Mouse (Mus musculus) G1E (cell line): ENCODE results near the gene Arf6. TPM values are rescaled to one million over a fixed set of nuclear protein-coding genes. Genes with fewer than 3 reads are reported as not detected.
"Not testable (repeated sequence)": the region's sequence is repeated elsewhere in the genome, so short reads cannot be mapped to it uniquely, and the experiment has no call there.

Experiments
- ATAC-seq: 2 replicates; pipeline ENCODE4 v1.8.0; 2016; ENCODE audit warnings: mild to moderate bottlenecking; ENCODE audit not compliant: insufficient number of reproducible peaks, poor library complexity, low FRiP score, severe bottlenecking; ENCODE audit errors: extremely low read depth
- DNase-seq: peaks from one replicate; pipeline ENCODE4 v3.0.0; 2012; ENCODE audit warnings: low spot score
- H3K27me3 ChIP-seq: 2 replicates; pipeline ENCODE4 v1.6.1; 2012; ENCODE audit warnings: mild to moderate bottlenecking, low read length, inconsistent platforms; ENCODE audit not compliant: insufficient read depth
- H3K36me3 ChIP-seq: replicated peaks from 2 replicates; pipeline ENCODE3; 2012; ENCODE audit warnings: mild to moderate bottlenecking, inconsistent platforms
- H3K4me1 ChIP-seq: 2 replicates; pipeline ENCODE4 v1.6.1; 2012; ENCODE audit warnings: low read depth, low read length, inconsistent platforms, mixed read lengths; ENCODE audit not compliant: insufficient read depth
- H3K4me3 ChIP-seq: 2 replicates; pipeline ENCODE4 v1.5.1; 2012; ENCODE audit warnings: low read depth, mild to moderate bottlenecking, inconsistent platforms, low read length, moderate library complexity, mixed read lengths
- H3K9me3 ChIP-seq: replicated peaks from 2 replicates; pipeline ENCODE4 v1.6.1; 2012; ENCODE audit warnings: inconsistent platforms
- CTCF ChIP-seq: IDR thresholded peaks from 2 replicates; pipeline ENCODE4 v1.5.1; 2012; ENCODE audit warnings: low read depth, low read length, inconsistent platforms, mixed read lengths
- GATA1 ChIP-seq: IDR thresholded peaks from 2 replicates; pipeline ENCODE4 v1.6.1; 2012; ENCODE audit warnings: borderline replicate concordance, low read length, inconsistent platforms, mixed read lengths
- GATA2 ChIP-seq: IDR thresholded peaks from 2 replicates; pipeline ENCODE4 v1.6.1; 2012; ENCODE audit warnings: low read depth, low read length, inconsistent platforms, borderline replicate concordance
- POLR2AphosphoS5 ChIP-seq: IDR thresholded peaks from 2 replicates; pipeline ENCODE4 v1.6.1; 2012; ENCODE audit warnings: low read depth, low read length, inconsistent platforms; ENCODE audit not compliant: insufficient replicate concordance
- TAL1 ChIP-seq: conservative IDR thresholded peaks from 2 replicates; pipeline ENCODE4 v1.6.1; 2012; ENCODE audit warnings: low read depth, low read length, inconsistent platforms, mixed read lengths
- polyA plus RNA-seq: library from polyadenylated mRNA; stranded (reverse); fragments of >175 nt; gene quantifications from 2 replicates; pipeline ENCODE4 v1.2.3, GENCODE M21; 2012
- total RNA-seq, 2 experiments: library from RNA; stranded (forward) in 1 of 2; stranded (reverse) in 1 of 2; fragments of 200-1000 nt in 1 of 2; fragments of >200 nt in 1 of 2; fragmentation: Nextera tagmentation in 1 of 2; gene quantifications; 2 replicates each; pipeline ENCODE4 v1.2.3; 2014 to 2017

Gene Arf6
- total and polyA plus RNA-seq, 3 experiments, result 123 to 373 (median 179) TPM

DNA sequence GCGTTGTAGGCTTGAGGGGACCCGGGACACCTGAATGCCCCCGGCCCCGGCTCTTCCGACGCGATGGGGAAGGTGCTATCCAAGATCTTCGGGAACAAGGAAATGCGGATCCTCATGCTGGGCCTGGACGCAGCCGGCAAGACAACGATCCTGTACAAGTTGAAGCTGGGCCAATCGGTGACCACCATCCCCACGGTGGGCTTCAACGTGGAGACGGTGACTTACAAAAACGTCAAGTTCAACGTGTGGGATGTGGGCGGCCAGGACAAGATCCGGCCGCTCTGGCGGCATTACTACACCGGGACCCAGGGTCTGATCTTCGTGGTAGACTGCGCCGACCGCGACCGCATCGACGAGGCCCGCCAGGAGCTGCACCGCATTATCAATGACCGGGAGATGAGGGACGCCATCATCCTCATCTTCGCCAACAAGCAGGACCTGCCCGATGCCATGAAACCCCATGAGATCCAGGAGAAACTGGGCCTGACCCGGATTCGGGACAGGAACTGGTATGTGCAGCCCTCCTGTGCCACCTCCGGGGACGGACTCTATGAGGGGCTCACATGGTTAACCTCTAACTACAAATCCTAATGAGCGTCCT lies 881 bp downstream of the Arf6 start:
- ATAC-seq (no peak), DNase-seq (peak; percentile 41)
- Histone ChIP-seq H3K27me3 (no peaks in the 10 kb centered on the region), H3K9me3 (no peaks in the 10 kb centered on the region), H3K36me3 (peaks cover 31% of the 10 kb centered on the region), H3K4me3 (peak overlapping the region; percentile 95), H3K4me1 (peaks cover 26% of the 10 kb centered on the region)
- TF ChIP-seq GATA1, result no peak
- TF ChIP-seq GATA2, result no peak
- TF ChIP-seq CTCF, result no peak
- no peak for TF ChIP-seq POLR2AphosphoS5
- TF ChIP-seq TAL1, result no peak

GRCm38 (mm10) chr12:69373850-69374766 lies 2.2 kb downstream of the Arf6 start:
- Histone ChIP-seq H3K36me3 (peaks cover 44% of the 10 kb centered on the region), H3K4me1 (peaks cover 35% of the 10 kb centered on the region), H3K9me3 (no peaks in the 10 kb centered on the region), H3K27me3 (no peaks in the 10 kb centered on the region), H3K4me3 (peak overlapping the region; percentile 95)
- no peak for TF ChIP-seq TAL1
- no peak for TF ChIP-seq GATA1
- TF ChIP-seq CTCF, result no peak
- no peak for TF ChIP-seq GATA2
- ATAC-seq (no peak), DNase-seq (no peak)

DNA sequence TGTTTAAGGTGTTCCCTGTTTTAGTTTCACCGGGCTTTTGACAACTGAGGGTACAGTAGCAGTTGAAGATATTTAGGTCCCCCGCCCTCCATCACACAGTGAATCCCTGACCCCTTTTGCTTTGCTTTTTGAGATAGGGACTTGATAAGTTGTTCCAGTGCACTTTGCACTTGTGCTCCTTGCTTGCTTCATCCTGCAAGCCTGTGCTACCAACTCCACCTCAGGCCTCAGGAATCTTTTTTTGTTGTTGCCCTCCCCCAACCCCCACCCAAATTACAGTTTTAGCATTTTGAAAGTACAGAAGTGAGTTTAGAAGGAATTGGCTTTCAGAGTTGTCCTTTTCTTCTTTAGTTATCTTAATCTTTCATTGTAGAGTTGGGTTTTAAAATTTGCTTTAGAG lies 4.2 kb downstream of the Arf6 start:
- Histone ChIP-seq H3K4me1 (peaks cover 28% of the 10 kb centered on the region), H3K9me3 (no peaks in the 10 kb centered on the region), H3K4me3 (peak overlapping the region; percentile 20; the same call in 1 of the 2 replicates), H3K36me3 (peaks cover 58% of the 10 kb centered on the region), H3K27me3 (no peaks in the 10 kb centered on the region)
- DNase-seq, result no peak
- TF ChIP-seq GATA1 (no peak), POLR2AphosphoS5 (no peak), GATA2 (no peak), CTCF (no peak), TAL1 (no peak)
- no peak for ATAC-seq

DNA sequence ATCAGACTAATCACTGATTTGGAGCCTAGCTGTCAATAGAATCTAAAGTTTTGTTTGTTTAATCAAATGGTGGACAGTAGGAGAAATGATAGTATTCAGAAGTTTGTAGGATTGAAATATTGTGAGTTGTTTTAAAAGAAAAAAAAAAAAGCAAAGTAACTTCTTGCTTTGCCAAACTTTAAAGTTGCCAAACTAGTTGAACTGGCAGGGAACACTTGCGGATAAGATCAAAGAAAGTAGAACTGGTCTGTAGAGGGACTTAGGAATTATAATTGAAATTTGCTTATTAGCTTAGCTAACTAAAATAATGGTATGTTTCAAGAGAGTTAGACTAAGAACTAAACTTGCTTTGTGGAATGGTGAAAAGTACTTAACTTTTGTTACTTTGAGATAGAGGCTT lies 5.2 kb downstream of the Arf6 start:
- TF ChIP-seq GATA2 (no peak), POLR2AphosphoS5 (no peak), TAL1 (no peak), GATA1 (no peak), CTCF (no peak)
- no peak overlapping the region for H3K4me3 ChIP-seq
- peaks cover 65% of the 10 kb centered on the region for H3K36me3 ChIP-seq
- H3K9me3 ChIP-seq, result no peaks in the 10 kb centered on the region
- ATAC-seq, result no peak
- H3K27me3 ChIP-seq, result no peaks in the 10 kb centered on the region
- DNase-seq, result no peak
- peaks cover 25% of the 10 kb centered on the region for H3K4me1 ChIP-seq

- not testable (repeated sequence) for DNase-seq, ATAC-seq, H3K9me3 ChIP-seq, H3K27me3 ChIP-seq, H3K4me3 ChIP-seq
- peaks cover 65% of the 10 kb centered on the region for H3K36me3 ChIP-seq
- peaks cover 28% of the 10 kb centered on the region for H3K4me1 ChIP-seq
These were observed 5.7 kb downstream of the Arf6 start for GRCm38 (mm10) chr12:69377636-69378035.

GRCm38 (mm10) chr12:69378558-69379454 lies 6.9 kb downstream of the Arf6 start:
- ATAC-seq, result no peak
- TF ChIP-seq GATA1 (no peak), TAL1 (no peak), CTCF (no peak), POLR2AphosphoS5 (no peak), GATA2 (no peak)
- Histone ChIP-seq H3K36me3 (peaks cover 53% of the 10 kb centered on the region), H3K4me1 (peaks cover 36% of the 10 kb centered on the region), H3K27me3 (no peaks in the 10 kb centered on the region), H3K9me3 (no peaks in the 10 kb centered on the region), H3K4me3 (no peak overlapping the region)
- DNase-seq, result no peak
